Mouse (Mus musculus) kidney, embryonic 16.5 days (tissue): ENCODE results near the gene A330070K13Rik. TPM values are rescaled to one million over a fixed set of nuclear protein-coding genes. Genes with fewer than 3 reads are reported as not detected.

Experiments used
- ATAC-seq: fragments of 200-750 bp; cut with Nextera tagmentation; 2 replicates; pipeline ENCODE4 v1.8.0; 2017; ENCODE audit warnings: moderate TSS enrichment; ENCODE audit not compliant: low FRiP score, low TSS enrichment
- H3K27ac ChIP-seq: fragments of 300-500 bp; sonication (generic); 2 replicates; pipeline ENCODE4 v1.5.1; 2014; ENCODE audit warnings: low read length
- H3K27me3 ChIP-seq: fragments of 300-500 bp; sonication (generic); 2 replicates; pipeline ENCODE4 v1.6.1; 2014; ENCODE audit warnings: low read length, control low read depth, mixed read lengths; ENCODE audit not compliant: insufficient read depth
- H3K36me3 ChIP-seq: fragments of 300-500 bp; sonication (generic); 2 replicates; pipeline ENCODE4 v1.6.1; 2014; ENCODE audit warnings: low read length, control low read depth, mixed read lengths; ENCODE audit not compliant: insufficient read depth
- H3K4me1 ChIP-seq: fragments of 300-500 bp; sonication (generic); 2 replicates; pipeline ENCODE4 v1.6.1; 2014; ENCODE audit warnings: low read length, control low read depth, mixed read lengths; ENCODE audit not compliant: insufficient read depth
- H3K4me2 ChIP-seq: fragments of 300-500 bp; sonication (generic); replicated peaks from 2 replicates; pipeline ENCODE4 v1.6.1; 2014; ENCODE audit warnings: low read depth, low read length
- H3K4me3 ChIP-seq: fragments of 300-500 bp; sonication (generic); 2 replicates; pipeline ENCODE4 v1.5.1; 2014; ENCODE audit warnings: mild to moderate bottlenecking, low read length
- H3K9ac ChIP-seq: fragments of 300-500 bp; sonication (generic); replicated peaks from 2 replicates; pipeline ENCODE4 v1.6.1; 2014; ENCODE audit warnings: low read length
- H3K9me3 ChIP-seq: fragments of 300-500 bp; sonication (generic); 2 replicates; pipeline ENCODE4 v1.6.1; 2016; ENCODE audit warnings: low read length, control low read depth
- WGBS: fragments of 180-500 bp; shearing (Covaris S2); extraction: QIAGEN DNeasy Blood & Tissue Kit; methylation state at CpG from one replicate; pipeline ENCODE4 v1.1.7; 2014; 5-methylcytosine and 5-hydroxymethylcytosine counted together
- polyA plus RNA-seq: library from polyadenylated mRNA; unstranded; fragments of >200 nt; fragmentation: Nextera tagmentation; extraction: Ambion mirVana; gene quantifications from 2 replicates; pipeline ENCODE4 v1.2.1, GENCODE M21; 2015

A330070K13Rik gene
- polyA plus RNA-seq, 1 experiment from 2014 or later, result not detected

DNA sequence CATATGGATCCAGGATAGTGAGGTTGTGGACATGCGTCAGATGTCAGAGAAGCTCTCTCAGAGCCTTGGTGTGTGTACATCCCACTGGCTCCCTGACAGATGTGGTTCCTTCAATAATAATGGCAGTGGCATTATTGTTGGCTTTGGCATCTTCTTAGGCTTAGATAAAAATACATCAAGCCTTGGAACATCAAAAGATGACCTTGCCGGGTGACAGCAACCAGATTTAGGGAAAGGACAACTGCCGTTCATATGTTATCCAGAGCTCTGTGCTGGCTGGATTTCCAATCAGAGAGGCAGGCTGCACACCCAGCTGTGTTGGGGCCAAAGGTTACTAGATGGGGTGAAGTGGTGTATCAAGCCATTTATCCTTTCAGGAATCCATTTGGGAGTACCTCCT lies 9.0 kb downstream of the A330070K13Rik start:
- H3K27me3 ChIP-seq, result no peaks in the 10 kb centered on the region
- no peak overlapping the region for H3K9ac ChIP-seq
- 92% methylated on average over 3 of the region's 3 CpGs for WGBS
- H3K4me1 ChIP-seq, result no peaks in the 10 kb centered on the region
- no peaks in the 10 kb centered on the region for H3K36me3 ChIP-seq
- no peak overlapping the region for H3K27ac ChIP-seq
- H3K4me3 ChIP-seq, result no peak overlapping the region
- H3K9me3 ChIP-seq, result no peaks in the 10 kb centered on the region
- no peak for ATAC-seq
- no peak overlapping the region for H3K4me2 ChIP-seq

DNA sequence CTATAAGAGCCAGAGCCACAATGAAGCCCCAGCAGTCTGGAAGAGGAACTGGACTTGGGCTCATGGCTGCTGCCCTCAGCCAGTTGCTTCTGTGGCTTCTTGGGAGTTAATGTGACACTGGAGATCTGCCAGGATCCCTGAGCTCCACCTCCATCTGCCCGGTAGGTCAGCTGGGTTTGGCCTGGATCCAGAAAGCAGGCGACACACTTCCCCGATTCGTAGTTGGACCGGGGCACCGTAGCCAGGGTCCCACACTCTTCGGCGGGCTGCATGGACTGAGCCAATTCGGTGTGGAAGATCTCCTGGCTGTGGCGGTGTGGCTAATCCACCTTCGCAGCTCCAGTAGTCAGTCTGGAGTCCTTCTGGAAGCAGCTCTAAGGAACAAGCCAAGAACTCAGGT lies 15.2 kb downstream of the A330070K13Rik start, which contains the start of gene Caln1:
Gene Caln1 (plus strand): TSS at position 219 of the 400 bp plus-strand sequence.
- no peak for ATAC-seq
- H3K4me1 ChIP-seq, result no peaks in the 10 kb centered on the region
- WGBS, result 54% methylated on average over 11 of the region's 11 CpGs
- no peak within 1 kb of the TSS for H3K9ac ChIP-seq
- no peak within 1 kb of the TSS for H3K27ac ChIP-seq
- H3K4me2 ChIP-seq, result no peak within 1 kb of the TSS
- H3K9me3 ChIP-seq, result no peaks in the 10 kb centered on the region
- H3K4me3 ChIP-seq, result no peak within 1 kb of the TSS
- H3K36me3 ChIP-seq, result no peaks in the 10 kb centered on the region
- no peaks in the 10 kb centered on the region for H3K27me3 ChIP-seq

GRCm38 (mm10) chr5:130368236-130368635 lies 16.2 kb downstream of the A330070K13Rik start:
- Histone ChIP-seq H3K27ac (no peak overlapping the region), H3K4me2 (no peak overlapping the region), H3K4me3 (no peak overlapping the region), H3K4me1 (no peaks in the 10 kb centered on the region), H3K36me3 (no peaks in the 10 kb centered on the region), H3K9ac (no peak overlapping the region), H3K9me3 (no peaks in the 10 kb centered on the region), H3K27me3 (no peaks in the 10 kb centered on the region)
- no peak for ATAC-seq
- WGBS, result 86% methylated on average over 6 of the region's 6 CpGs

DNA sequence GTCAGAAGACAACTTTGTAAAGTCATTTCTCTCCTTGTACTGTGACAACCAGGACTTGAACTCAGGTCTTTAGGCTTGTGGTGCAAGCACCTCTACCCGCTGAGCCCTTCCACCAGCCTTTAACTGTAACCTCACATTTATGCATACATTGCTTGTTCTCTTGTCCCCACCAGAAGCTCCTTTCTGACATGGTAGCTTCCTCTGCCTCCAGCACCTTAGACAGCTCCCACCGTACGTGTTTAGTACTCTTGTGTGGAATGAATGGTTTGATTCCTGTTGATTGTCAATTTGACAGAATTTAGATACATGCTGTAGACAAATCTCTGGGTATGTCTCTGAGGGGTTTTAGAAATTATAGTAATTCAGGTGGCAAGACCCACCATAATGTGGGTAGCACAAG lies 20.7 kb downstream of the A330070K13Rik start:
- Histone ChIP-seq H3K36me3 (no peaks in the 10 kb centered on the region), H3K4me2 (no peak overlapping the region), H3K4me1 (no peaks in the 10 kb centered on the region), H3K27ac (no peak overlapping the region), H3K9ac (no peak overlapping the region), H3K4me3 (no peak overlapping the region), H3K27me3 (no peaks in the 10 kb centered on the region), H3K9me3 (0 out of 2 replicates have a peak, but pooled peaks cover 4% of the 10 kb centered on the region)
- no peak for ATAC-seq
- 29% methylated on average over 3 of the region's 3 CpGs for WGBS

DNA sequence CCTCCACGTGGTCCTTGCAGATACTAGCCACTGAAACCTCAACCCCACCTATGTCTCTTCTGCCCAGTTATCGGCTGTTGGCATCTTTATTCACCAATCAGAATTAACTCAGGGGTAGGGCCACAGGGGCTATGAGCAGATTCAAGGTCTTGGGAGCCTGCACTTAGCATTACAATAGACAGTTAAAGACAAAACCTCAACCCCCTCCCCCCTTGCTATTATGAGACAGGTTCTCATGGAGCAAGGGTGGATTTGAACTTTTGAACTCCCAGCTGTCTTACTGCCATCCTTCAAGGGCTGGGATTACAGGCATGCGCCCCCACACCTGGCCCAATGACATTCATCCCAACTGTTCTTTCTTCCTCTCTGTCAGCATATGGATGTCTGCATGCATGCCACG lies 21.3 kb downstream of the A330070K13Rik start:
- ATAC-seq, result no peak
- Histone ChIP-seq H3K36me3 (no peaks in the 10 kb centered on the region), H3K4me3 (no peak overlapping the region), H3K27ac (no peak overlapping the region), H3K27me3 (no peaks in the 10 kb centered on the region), H3K4me2 (no peak overlapping the region), H3K9ac (no peak overlapping the region), H3K4me1 (no peaks in the 10 kb centered on the region), H3K9me3 (0 out of 2 replicates have a peak, but pooled peaks cover 5% of the 10 kb centered on the region)
- WGBS, result 68% methylated on average over 4 of the region's 4 CpGs

DNA sequence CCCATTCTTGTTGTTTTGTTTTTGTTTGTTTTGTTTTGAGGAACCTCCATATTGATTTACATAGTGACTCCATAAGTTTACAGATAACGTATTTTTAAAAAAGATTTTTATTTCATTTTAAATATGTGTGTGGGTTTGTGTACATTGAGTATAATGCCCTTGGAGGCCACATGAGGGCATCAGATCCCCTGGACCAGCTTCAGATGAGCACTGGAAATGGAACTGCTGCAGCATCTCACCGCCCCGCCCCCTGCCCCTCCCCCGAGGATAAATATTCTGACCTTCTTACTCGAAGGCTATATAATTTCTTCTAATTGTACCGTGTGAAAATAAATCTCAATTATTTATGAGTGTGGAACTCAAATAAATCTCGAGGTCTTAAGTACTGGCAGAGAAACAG lies 29.2 kb downstream of the A330070K13Rik start:
- WGBS, result 50% methylated on average over 7 of the region's 7 CpGs
- no peak for ATAC-seq
- H3K9ac ChIP-seq, result no peak overlapping the region

DNA sequence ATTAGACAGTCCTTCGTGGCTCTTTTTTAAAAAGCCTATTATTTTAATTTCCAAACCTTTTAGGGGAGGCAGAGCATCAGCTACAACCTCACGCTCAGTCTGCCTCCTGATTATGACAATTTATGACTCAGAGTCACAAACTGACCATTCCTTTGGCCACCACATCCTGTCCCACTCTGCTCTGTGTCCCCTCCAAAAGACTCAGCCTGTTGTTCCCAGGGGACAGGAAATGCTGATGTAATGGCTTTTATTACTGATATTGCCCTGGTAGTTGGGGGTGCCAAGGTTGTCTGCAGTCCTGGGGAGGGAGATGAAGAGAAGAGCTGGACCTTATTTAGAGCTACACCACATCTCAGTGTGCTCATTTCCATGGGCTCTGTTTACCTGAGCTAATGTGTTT lies 38.6 kb downstream of the A330070K13Rik start:
- Histone ChIP-seq H3K4me3 (no peak overlapping the region), H3K36me3 (peaks cover 12% of the 10 kb centered on the region), H3K27ac (no peak overlapping the region), H3K4me1 (no peaks in the 10 kb centered on the region), H3K4me2 (no peak overlapping the region), H3K27me3 (no peaks in the 10 kb centered on the region), H3K9me3 (peaks cover 10% of the 10 kb centered on the region), H3K9ac (no peak overlapping the region)
- WGBS, result 67% methylated on average over 2 of the region's 2 CpGs
- peak; percentile 31; the same call in 1 of the 2 replicates for ATAC-seq

More for the DNA sequence above, 29.2 kb downstream of the A330070K13Rik start:
- Histone ChIP-seq H3K27me3 (no peaks in the 10 kb centered on the region), H3K27ac (no peak overlapping the region), H3K4me3 (no peak overlapping the region), H3K4me2 (no peak overlapping the region), H3K36me3 (no peaks in the 10 kb centered on the region), H3K9me3 (0 out of 2 replicates have a peak, but pooled peaks cover 5% of the 10 kb centered on the region), H3K4me1 (no peaks in the 10 kb centered on the region)

- Histone ChIP-seq H3K4me2 (no peak overlapping the region), H3K4me3 (no peak overlapping the region)
- 93% methylated on average over 7 of the region's 7 CpGs for WGBS
These were observed 39.4 kb downstream of the A330070K13Rik start for GRCm38 (mm10) chr5:130344999-130345398.

GRCm38 (mm10) chr5:130340656-130341055 lies 43.8 kb downstream of the A330070K13Rik start:
- H3K27ac ChIP-seq, result no peak overlapping the region
- ATAC-seq, result no peak
- peaks cover 42% of the 10 kb centered on the region for H3K36me3 ChIP-seq
- H3K9ac ChIP-seq, result no peak overlapping the region
- H3K4me3 ChIP-seq, result no peak overlapping the region
- 92% methylated on average over 15 of the region's 15 CpGs for WGBS
- H3K4me1 ChIP-seq, result no peaks in the 10 kb centered on the region
- no peaks in the 10 kb centered on the region for H3K9me3 ChIP-seq
- H3K4me2 ChIP-seq, result no peak overlapping the region
- no peaks in the 10 kb centered on the region for H3K27me3 ChIP-seq

More at GRCm38 (mm10) chr5:130344999-130345398, 39.4 kb downstream of the A330070K13Rik start:
- H3K36me3 ChIP-seq, result peaks cover 19% of the 10 kb centered on the region
- no peak overlapping the region for H3K27ac ChIP-seq
- H3K27me3 ChIP-seq, result no peaks in the 10 kb centered on the region
- no peaks in the 10 kb centered on the region for H3K4me1 ChIP-seq
- ATAC-seq, result no peak
- H3K9ac ChIP-seq, result no peak overlapping the region
- peaks cover 10% of the 10 kb centered on the region for H3K9me3 ChIP-seq

GRCm38 (mm10) chr5:130335462-130335861 lies 49.0 kb downstream of the A330070K13Rik start:
- WGBS, result 97% methylated on average over 4 of the region's 4 CpGs
- no peak overlapping the region for H3K4me3 ChIP-seq
- H3K27me3 ChIP-seq, result no peaks in the 10 kb centered on the region
- H3K27ac ChIP-seq, result no peak overlapping the region
- H3K9ac ChIP-seq, result no peak overlapping the region
- H3K9me3 ChIP-seq, result peaks cover 5% of the 10 kb centered on the region; the same call in 1 of the 2 replicates
- no peak for ATAC-seq
- H3K36me3 ChIP-seq, result peaks cover 41% of the 10 kb centered on the region
- peaks cover 4% of the 10 kb centered on the region; the same call in 1 of the 2 replicates for H3K4me1 ChIP-seq
- H3K4me2 ChIP-seq, result no peak overlapping the region
